Mouse (Mus musculus): ENCODE results near the gene Unc79.

GRCm38 (mm10) chr12:103044422-103044821 is 95.8 kb downstream of the Unc79 start:
- TF ChIP-seq CTCF (IDR thresholded peaks at IDR 0.05) = no peak
- TF ChIP-seq EP300 (IDR thresholded peaks at IDR 0.05) = no peak
